Mouse (Mus musculus) inflammation-experienced regulatory T-cells, adult 6 months (primary cell): Measurements from ENCODE around the gene Fam217a. TPM values are rescaled to one million over a fixed set of nuclear protein-coding genes. Genes with fewer than 3 reads are reported as not detected.
"Not testable (repeated sequence)": the region's sequence is repeated elsewhere in the genome, so short reads cannot be mapped to it uniquely, and the experiment has no call there.

Experiments used
- ATAC-seq: one replicate; pipeline ENCODE4 v1.8.0; 2017
- polyA plus RNA-seq, 3 experiments: library from polyadenylated mRNA; unstranded; fragments of 100-300 nt; shearing (Covaris generic); gene quantifications; one replicate each; pipeline ENCODE4 v1.2.1; 2017

Fam217a gene
- polyA plus RNA-seq, result not detected

DNA sequence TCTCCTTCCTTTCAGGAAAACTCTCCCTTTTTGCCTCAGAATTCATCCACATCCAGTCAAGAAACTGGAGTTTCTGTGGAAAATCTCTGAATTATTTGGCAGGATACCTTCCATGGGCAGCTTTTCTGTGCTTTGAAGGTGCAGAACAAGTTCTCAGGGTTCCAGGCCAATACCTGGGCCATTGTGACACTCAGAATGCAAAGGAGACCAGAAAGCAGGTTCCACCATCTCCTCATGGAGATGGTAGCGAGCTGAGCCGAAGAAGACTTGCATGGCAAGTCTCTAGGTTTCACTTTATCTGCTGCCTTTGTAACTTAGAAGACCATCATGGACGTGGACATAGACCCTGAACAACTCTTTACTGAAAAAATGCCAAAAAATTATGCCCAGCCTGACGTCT is at the start of gene Fam217a, which contains the start of gene 4933417A18Rik:
Gene Fam217a (minus strand): TSS at position 101 of the 400 bp plus-strand sequence.
Gene 4933417A18Rik (plus strand): TSS at position 200 of the 400 bp plus-strand sequence.
- no peak for ATAC-seq

DNA sequence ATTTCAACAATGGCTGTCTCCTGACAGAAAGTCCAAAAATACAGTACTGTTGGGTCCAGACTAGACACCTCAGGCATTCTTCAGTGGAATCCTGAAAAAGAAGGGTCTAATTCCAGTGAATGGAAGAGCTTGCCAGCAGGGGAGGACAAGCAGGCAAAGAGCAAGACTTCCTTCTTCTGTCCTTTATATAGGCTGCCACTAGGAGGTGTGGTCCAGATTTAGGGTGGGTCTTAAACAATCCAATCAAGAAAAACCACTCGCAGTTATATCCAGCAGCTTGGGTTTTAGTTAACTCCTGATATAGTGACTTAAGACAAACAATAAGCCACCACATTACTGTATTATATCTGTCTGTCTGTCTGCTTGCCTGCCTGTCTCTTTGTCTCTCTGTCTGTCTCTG is 49.7 kb upstream of the Fam217a start:
- peak; percentile 32 for ATAC-seq

DNA sequence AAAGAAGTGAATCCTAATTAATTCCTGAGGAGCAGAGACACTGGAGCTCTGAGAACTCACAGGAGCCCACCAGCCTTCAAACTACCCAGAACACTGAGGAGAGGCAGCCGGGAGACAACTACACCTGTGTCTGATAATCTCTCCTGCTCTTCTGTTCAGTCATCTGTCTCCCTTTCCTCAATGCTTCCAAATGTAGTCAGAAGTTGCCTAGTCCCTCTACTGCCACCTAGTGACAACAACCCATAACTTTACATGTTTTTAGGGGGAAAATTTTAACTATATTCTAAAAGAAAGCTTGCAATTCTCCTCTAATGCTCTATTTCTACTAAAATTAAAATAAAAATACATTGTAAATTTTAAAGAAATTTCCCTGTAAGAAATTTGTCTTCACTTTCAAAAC is 49.0 kb upstream of the Fam217a start:
- ATAC-seq, result peak; percentile 63

DNA sequence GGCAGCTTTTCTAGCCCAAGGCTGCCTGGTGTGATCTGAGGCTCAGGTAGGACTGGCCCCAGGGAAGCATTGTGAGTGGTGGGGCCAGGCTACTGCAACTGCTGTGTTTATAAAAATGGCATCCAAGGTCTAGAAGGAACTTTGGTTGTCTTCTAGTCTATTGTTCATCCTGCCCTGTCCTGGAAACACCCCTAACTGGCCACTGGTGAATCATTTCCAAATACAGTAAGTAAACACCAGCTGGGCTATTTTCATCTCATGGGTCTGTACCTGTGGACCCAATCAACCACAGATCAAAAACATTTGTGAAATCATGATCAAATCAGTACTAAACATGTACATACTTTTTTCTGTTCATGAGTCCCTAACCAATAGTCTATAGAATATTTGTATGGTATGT is 48.3 kb upstream of the Fam217a start:
- not testable (repeated sequence) for ATAC-seq

DNA sequence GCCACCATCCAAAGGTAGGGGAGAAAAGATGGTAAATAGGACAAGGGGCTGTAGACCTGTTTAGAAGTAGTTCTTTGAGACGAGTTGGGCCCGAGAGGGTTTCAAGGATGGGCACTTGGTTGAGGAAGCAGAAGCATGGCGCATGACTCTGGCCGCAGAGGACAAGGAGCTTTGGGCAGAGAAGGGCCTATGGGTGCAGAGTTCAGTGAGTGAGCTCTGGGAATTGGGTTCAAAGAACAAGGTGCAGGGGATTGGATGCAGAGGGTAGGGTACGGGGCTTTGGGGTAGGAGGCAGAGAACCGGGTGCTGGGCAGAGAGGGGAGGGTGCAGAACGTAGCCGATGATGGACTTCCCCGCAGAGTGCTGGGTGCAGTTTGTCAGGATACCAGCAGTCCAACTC is 41.5 kb upstream of the Fam217a start:
- ATAC-seq, result not testable (repeated sequence)

DNA sequence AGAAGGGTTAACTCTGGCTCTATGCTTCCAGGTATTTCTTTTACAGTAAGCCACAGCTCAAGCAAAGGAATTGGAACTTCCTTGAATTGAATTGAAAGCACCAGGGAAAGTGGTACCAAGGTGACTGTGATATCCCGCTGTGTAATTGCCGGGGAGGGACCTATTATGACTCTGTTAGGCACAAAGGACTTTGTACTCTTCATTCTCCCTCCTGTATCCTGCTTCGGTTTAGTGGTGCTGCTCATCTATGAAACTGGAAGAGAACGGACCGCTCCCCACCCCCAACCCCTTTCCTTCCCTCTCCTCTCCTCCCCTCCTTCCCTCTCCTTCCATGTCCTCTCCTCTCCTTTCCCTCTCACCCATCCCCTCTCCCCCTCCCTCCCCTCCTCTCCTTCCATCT is 40.8 kb upstream of the Fam217a start:
- ATAC-seq, result no peak

DNA sequence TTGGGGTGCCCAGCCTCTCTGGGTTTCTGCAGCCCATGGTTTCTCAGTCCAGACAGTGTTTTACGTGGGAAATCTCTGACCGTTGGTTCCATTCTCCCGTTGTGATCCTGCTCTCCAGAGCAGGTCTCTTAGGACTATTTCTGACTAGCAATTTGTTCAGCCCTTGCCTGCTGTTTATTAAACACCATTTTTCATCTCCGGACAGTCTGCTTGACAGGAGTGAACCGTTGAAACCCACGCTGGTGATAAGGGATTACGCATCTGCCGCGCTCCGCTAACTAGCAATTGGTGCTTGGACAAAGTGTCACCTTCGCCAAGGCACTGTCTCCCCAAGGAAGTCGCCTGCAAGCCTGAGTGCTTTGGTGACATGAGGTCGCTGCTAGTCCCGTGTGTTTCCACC is 40.3 kb upstream of the Fam217a start:
- ATAC-seq, result no peak

DNA sequence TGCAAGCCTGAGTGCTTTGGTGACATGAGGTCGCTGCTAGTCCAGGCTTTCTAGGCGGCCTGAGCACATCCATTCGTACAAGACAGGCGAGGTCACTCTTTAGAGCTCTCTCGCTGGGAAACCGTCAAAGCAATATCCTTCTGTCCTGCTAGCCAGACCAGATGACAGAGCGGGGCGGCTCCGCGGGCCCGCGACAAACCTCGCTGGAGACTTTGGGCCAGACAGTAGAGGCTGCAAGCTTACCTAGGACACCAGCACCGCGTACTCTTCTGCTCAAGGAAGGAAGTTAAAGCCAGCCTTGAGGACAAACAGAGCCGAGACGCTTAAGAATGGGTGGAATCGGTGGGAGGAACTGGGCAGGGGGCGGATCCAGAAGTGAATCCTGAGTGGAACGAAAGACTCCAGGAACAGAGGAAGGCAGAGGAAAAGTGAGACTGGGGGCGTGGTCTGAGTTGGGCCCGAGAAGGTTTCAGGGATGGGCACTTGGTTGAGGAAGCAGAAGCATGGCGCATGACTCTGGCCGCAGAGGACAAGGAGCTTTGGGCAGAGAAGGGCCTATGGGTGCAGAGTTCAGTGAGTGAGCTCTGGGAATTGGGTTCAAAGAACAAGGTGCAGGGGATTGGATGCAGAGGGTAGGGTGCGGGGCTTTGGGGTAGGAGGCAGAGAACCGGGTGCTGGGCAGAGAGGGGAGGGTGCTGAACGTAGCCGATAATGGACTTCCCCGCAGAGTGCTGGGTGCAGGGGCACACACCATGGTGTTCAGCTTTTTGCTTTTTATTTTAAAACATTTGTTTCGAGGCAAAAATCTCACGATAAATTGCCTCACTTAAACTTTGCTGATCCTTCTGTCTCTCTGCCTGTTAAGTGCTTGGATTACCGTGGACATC is 39.6 kb upstream of the Fam217a start, which contains the start of gene Eci3:
Gene Eci3 (minus strand): TSS at position 300 of the 887 bp plus-strand sequence.
- ATAC-seq, result no peak

DNA sequence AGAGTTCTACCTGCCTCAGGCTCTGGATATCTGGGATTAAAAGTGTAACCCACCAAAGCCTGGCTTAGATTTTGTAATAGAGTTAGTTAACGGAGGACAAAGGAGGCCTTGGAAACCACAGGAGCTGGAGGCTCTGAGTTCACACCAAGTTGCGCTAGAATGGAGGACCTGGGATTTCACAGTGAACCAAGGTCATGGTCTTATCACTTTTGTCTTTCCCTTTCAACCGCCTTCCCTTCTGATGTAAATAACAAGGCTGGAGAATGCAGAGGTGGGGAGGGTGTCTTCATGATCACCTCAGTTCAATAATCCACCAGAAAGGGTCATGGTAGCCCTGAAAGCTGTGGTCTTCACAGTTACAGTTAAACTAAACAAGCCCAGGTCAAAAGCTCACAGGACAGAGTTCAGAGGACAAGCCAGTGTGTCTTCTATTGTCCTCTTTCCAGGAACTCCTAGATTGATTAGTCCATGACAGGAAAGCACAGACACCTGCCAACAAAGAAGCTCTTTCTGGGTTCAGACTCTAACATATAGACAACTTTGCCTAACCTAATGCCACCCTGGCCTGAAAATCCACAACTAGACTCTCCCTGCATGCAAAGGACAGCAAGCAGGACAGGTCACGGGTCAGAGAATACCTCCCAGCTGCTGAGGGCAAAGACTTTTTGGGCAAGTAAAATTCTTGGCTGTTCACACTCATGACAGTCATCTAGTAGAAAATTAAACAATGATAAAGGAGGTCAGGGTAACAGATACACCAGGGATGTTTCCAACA is 37.1 kb upstream of the Fam217a start:
- ATAC-seq, result no peak

DNA sequence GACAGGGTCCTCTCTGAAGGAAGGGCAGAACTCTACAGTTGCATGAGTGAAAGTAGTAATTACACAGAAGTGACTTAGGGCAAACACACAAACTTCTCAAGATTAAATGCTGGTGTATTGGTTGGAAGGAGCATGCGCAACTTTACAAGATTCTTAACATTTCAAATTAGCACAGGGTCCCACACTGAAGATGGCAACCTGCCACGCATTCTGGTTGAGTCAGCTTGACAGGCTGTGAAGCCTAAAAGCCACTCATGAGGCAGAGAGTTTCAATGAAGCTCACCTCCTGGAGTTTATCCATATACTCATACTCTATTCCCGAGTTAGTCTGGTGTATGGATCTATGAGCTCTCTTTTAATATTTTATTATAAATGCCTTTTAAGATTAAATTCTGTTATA is 34.0 kb upstream of the Fam217a start:
- ATAC-seq, result not testable (repeated sequence)

DNA sequence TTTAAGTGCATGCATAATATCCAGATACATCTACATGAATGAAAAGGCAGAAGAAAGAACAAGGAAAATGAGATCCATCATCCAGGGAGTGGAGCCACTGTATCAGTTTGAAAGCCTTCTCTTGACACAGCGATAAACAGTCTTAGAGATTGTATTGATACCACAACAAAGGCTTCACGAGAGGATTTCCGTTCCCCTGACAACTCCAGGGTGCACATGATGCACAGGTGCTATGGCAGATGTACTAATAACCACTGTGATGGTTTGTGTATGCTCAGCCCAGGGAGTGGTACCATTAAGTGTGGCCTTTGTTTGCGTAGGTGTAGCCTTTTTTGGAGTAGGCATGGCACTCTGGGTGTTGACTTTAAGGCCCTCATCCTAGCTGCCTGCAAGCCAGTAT is 32.8 kb upstream of the Fam217a start:
- peak; percentile 78 for ATAC-seq

DNA sequence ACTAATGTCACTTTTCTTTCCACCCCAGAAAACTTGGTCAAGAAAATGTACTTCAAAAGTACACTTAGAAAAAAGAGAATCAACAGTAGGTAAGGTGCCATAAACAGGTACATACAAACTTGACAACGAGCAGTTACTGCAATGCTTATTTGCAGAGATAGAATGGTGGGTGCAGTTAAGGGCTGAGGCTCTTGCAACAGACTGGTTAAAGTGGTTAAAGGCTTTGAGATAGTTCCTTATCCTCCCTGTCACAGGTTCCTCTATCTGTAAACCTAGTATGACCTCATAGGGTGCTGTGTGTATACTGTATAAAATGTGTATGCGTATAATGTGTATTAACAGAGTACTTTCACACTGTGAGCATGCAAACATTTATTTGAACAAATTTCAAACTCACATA is 27.3 kb upstream of the Fam217a start:
- ATAC-seq, result not testable (repeated sequence)

DNA sequence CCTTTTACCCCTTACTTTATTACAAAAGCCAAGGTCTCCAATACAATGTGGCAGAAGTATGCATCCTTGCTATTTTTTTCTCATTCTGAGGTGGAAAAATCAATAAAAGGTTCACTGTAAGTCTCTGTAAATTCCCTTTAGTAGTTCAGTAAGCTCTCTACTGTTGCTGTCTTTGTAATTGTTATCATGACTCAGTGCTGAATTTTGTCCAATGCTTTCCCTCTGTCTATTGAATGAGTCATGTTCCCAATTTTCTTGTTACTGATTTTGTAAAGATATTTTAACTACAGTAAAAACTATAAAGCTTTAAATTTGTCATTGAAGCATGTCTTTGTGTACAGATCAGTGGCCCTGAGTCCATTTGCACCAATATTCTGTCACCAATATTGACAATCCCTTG is 18.3 kb upstream of the Fam217a start:
- ATAC-seq, result no peak

DNA sequence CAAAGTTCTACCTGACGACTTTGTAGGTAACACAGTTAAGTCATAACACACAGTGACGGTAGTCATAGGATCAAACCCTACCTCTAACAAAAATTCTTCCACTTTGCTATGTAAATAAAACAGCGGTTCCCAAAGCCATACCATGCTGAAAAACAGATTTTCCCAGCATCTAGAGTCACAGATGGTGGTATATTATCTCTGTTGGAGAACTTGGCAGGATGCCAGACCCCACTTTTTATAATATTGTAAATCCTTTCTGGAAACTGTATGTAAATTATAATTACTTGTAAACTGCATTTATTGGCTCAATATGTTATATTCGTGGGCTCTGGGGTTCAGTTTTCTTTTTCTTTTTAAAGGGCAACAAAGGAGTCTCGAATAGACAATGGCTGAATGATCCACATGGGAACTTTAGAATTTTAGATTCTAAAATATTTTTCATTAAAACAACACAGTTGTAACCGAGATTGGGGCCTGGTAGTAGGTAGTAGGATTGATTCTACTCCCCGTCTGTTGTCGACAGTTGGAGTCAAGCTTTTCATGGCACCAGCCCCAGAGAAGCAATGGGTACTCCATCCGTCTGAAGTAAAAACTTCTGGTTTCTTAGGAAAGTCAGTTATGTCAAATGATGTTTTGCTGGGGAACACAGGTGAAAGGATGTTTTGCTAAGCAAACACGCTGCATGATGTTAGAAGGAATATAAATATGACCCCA is 11.0 kb upstream of the Fam217a start:
- no peak for ATAC-seq

DNA sequence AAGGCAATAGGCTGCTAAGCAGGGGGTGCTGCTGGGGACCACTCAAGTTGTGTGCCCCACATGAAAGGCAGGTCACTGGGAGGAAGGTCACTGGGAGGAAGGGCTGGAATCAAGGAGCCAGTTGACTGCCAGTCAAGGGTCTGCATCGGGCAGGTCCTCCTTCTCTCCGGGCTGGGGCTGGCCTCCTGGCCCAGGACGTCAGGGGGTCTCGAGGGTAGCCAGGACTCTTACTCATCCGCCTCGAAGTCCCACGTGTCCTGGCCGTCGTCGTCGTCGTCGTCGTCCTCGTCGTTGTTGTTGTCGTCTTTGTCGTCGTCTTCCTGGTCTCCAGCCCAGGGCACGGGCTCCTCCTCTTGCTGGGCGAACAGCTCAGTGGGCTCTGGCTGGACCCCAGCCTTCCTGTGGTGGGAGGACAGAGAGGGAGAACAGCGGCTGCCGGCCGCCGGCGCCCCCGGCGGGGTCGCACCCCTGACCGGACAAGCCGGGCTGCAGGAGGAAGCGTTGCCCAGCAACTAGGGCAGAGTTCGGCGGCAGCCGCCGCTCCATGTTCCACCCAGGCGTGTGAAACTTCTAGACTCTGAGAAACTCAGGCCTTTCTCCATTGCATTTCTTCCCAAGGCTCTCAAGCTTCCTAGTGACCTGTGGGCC is 7.5 kb downstream of the Fam217a start:
- no peak for ATAC-seq

DNA sequence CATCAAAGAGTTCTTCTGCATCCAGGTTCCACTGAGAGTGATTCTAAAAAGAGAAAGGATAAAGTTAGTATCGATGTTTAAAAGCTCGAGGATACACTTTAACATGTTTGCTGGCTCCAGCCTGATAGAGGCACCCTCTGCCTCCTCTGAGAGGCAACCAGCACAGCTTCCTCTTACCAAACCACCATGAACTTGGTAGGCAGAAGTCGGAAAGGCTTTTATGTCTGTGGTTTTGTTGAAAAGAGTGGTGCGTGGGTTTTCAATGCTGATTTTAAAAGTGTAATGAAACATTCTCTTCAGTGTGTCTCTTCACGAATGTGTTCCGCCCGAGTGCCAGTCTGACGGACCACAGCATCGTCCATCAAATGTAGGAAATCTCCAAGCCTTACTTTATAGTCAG is 9.5 kb downstream of the Fam217a start:
- ATAC-seq, result peak; percentile 63

DNA sequence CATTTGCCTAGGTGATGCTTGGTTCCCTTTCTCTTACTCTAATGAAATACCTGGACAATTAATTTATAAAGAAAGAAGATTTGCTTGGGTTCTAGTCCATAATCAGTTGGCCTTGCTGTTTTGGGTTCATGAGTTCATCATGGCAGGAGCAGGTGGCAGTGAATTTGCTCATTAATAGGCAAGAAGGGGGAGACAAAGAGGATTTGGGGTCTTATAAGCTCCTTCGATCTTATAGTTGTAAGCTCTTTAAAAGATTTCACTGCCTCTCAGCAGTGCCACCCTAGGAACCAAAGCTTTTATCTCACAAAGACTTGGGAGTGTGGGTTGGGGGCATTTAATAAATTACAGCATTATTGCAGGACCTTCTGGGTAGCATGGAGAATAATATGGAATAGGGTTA is 31.2 kb downstream of the Fam217a start:
- ATAC-seq, result no peak

DNA sequence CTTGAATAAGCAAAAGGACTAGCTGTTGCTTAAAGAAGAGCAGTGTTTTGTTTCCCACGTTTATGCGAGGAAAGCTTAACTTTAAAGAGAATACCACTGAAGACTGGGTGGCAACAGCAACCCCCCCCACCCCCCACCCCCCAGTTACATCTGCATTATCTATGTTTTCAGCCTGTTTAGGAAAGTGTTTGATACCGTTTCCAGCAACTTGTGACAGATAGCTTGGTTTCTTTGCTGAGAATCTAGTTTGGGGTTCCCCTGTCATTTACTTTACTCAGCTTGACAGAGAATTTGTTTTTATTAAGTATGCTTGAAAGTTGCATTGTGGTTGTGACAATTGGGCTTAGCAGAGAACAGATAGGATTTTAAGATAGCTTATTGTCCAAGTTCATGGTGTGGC is 47.6 kb downstream of the Fam217a start:
- no peak for ATAC-seq

DNA sequence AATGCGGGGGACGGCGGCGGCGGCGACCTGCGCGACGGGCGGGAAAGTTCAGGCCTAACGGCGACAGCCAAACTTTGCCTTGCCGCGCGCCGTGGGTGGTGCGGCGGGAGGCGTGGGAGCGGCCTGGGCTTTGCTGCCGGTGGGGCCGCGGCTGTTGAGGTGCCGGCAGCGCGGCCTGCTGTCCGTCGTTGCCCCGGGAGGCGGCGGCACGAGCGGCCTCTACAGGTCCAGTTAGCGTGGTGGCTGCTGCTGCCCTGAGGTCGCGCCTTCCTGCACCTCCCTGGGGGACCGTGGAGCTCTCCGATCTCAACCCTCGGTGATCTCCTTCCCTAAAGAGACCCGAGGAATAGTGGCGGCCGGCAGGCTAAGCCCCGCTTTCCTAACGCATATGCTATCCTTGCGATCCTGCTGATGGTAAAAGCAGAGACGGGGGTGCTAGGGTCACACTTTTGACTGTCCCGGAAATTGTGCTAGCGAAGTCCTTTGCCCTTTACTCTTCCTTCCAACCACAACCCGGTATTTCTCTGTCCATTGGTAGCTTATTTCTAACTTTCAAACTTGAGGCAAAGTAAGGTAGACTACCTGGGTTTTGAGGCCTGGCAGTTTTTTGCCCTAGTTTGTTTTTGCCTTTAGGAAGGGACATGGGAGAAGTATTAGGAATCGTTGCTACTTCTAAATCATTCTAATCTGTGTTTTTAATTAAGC is 48.2 kb downstream of the Fam217a start:
- ATAC-seq, result peak; percentile 24

DNA sequence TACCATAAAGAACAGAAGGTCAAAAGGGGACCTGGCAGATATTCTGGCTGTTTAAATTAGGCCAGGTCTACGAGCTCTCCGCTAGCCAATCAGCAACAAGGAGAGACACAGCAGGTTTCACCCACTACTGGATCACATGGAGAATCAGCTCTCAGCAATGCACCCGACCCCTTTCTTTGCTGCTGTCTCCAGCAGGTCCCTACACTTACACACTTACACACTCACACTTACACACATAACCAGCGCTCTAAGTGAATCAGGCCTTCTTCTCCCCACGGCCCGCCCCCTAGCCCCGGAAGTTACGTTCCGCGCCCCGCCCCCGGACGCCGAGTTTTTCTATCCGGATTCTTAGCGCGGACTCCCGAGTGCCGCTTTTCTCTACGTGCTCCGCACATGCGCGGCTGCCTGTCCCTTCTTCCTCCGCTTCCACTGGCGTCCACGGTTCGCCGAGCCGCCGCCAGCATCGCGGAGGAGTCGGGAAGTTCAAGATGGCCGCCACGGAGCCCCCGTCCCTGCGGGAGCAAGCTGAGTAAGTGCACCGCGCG is 48.9 kb downstream of the Fam217a start, which contains the start of gene Prpf4b:
Gene Prpf4b (plus strand): TSS at position 137 of the 545 bp plus-strand sequence.
- ATAC-seq, result peak; percentile 74

DNA sequence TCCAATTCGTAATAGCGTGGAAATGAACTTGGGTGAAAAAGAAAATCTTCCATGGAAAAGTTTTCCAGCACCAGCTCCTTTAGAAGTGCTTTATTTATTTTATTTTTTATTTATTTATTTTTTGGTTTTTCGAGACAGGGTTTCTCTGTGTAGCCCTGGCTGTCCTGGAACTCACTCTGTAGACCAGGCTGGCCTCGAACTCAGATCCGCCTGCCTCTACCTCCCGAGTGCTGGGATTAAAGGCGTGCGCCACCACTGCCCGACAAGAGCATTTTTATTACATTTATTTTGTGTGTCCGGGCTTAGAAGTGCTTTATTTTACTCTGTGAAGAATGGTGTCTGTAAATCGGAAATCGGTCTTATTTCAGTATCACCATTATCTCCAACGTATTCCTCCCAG is 49.4 kb downstream of the Fam217a start:
- ATAC-seq, result not testable (repeated sequence)
